Mouse (Mus musculus) MEL (cell line): ENCODE measurements around the gene Pigl. TPM values are rescaled to one million over a fixed set of nuclear protein-coding genes. Genes with fewer than 3 reads are reported as not detected.

Source experiments
- DNase-seq: peaks from one replicate; pipeline ENCODE4 v3.0.0; 2011; ENCODE audit warnings: low read depth, low spot score
- H3K27ac ChIP-seq: 2 replicates; pipeline ENCODE4 v1.5.1; 2012; ENCODE audit warnings: low read depth, mild to moderate bottlenecking, control low read depth, low read length, moderate library complexity; ENCODE audit not compliant: control insufficient read depth
- H3K27me3 ChIP-seq, 2 experiments: fragments of 150-350 bp in 1 of 2; sonication (generic) in 1 of 2; 2 replicates each; pipeline ENCODE4 v1.6.1; 2012; ENCODE audit warnings: low read length in 2 of 2, mild to moderate bottlenecking in 2 of 2, improper control_type of control experiment in 1 of 2, moderate library complexity in 1 of 2; ENCODE audit not compliant: insufficient read depth in 2 of 2, control insufficient read depth in 1 of 2
- H3K36me3 ChIP-seq, 2 experiments: 2 replicates each; pipeline ENCODE4 v1.6.1; 2012 to 2014; ENCODE audit warnings: low read length in 2 of 2, improper control_type of control experiment in 1 of 2, inconsistent platforms in 1 of 2, mild to moderate bottlenecking in 1 of 2; ENCODE audit not compliant: insufficient read depth in 2 of 2, control insufficient read depth in 1 of 2
- H3K4me1 ChIP-seq, 2 experiments: fragments of 150-350 bp in 1 of 2; sonication (generic) in 1 of 2; 2 replicates each; pipeline ENCODE4 v1.6.1; 2012; ENCODE audit warnings: low read length in 2 of 2, improper control_type of control experiment in 1 of 2, mild to moderate bottlenecking in 1 of 2; ENCODE audit not compliant: insufficient read depth in 2 of 2, control insufficient read depth in 1 of 2
- H3K4me3 ChIP-seq, 2 experiments: fragments of 150-350 bp in 1 of 2; sonication (generic) in 1 of 2; 2 replicates each; pipeline ENCODE4 v1.5.1; 2012; ENCODE audit warnings: low read depth in 2 of 2, low read length in 2 of 2, mild to moderate bottlenecking in 2 of 2, moderate library complexity in 2 of 2, control low read depth in 1 of 2, improper control_type of control experiment in 1 of 2; ENCODE audit not compliant: control insufficient read depth in 1 of 2, insufficient read depth in 1 of 2
- H3K79me2 ChIP-seq: 2 replicates; pipeline ENCODE4 v1.6.1; 2012; ENCODE audit warnings: mild to moderate bottlenecking, low read length, moderate library complexity; ENCODE audit not compliant: control insufficient read depth, poor library complexity, insufficient read depth
- H3K9ac ChIP-seq: 2 replicates; pipeline ENCODE4 v1.6.1; 2012; ENCODE audit warnings: low read depth, mild to moderate bottlenecking, control low read depth, low read length, moderate library complexity; ENCODE audit not compliant: control insufficient read depth, poor library complexity, severe bottlenecking
- H3K9me3 ChIP-seq: fragments of 150-350 bp; sonication (generic); replicated peaks from 2 replicates; pipeline ENCODE4 v1.6.1; 2012; ENCODE audit warnings: mild to moderate bottlenecking, low read length, improper control_type of control experiment, moderate library complexity; ENCODE audit not compliant: insufficient read depth
- BHLHE40 ChIP-seq: IDR thresholded peaks from 2 replicates; pipeline ENCODE4 v1.6.1; 2012; ENCODE audit warnings: low read depth, mild to moderate bottlenecking, inconsistent platforms, low read length, improper control_type of control experiment, borderline replicate concordance
- CHD1 ChIP-seq: IDR thresholded peaks from 2 replicates; pipeline ENCODE4 v1.6.1; 2012; ENCODE audit warnings: low read depth, mild to moderate bottlenecking, inconsistent platforms, low read length, improper control_type of control experiment
- CTCF ChIP-seq, 3 experiments: IDR thresholded peaks in 2 of 3; conservative IDR thresholded peaks in 1 of 3; 2 replicates each; pipeline ENCODE4 v1.5.1; 2011 to 2012; ENCODE audit warnings: low read length in 3 of 3, low read depth in 2 of 3, mild to moderate bottlenecking in 2 of 3, improper control_type of control experiment in 1 of 3, inconsistent platforms in 1 of 3, mixed read lengths in 1 of 3, moderate library complexity in 1 of 3; ENCODE audit not compliant: control insufficient read depth in 1 of 3, insufficient read depth in 1 of 3, poor library complexity in 1 of 3, severe bottlenecking in 1 of 3
- E2F4 ChIP-seq: IDR thresholded peaks from 2 replicates; pipeline ENCODE4 v1.6.1; 2011; ENCODE audit warnings: low read depth, low read length, improper control_type of control experiment, borderline replicate concordance
- ELF1 ChIP-seq: IDR thresholded peaks from 2 replicates; pipeline ENCODE4 v1.6.1; 2014; ENCODE audit warnings: low read depth, mild to moderate bottlenecking, inconsistent platforms, low read length, improper control_type of control experiment, moderate library complexity
- ETS1 ChIP-seq: IDR thresholded peaks from 2 replicates; pipeline ENCODE4 v1.6.1; 2012; ENCODE audit warnings: low read depth, mild to moderate bottlenecking, inconsistent platforms, low read length, improper control_type of control experiment, moderate library complexity
- HCFC1 ChIP-seq: IDR thresholded peaks from 2 replicates; pipeline ENCODE4 v1.6.1; 2012; ENCODE audit warnings: low read depth, mild to moderate bottlenecking, inconsistent platforms, low read length, improper control_type of control experiment, moderate library complexity
- JUND ChIP-seq: IDR thresholded peaks from 2 replicates; pipeline ENCODE4 v1.6.1; 2011; ENCODE audit warnings: low read depth, mild to moderate bottlenecking, improper control_type of control experiment, low read length
- KAT2A ChIP-seq: conservative IDR thresholded peaks from 2 replicates; pipeline ENCODE4 v1.6.1; 2012; ENCODE audit warnings: low read depth, low read length, improper control_type of control experiment, inconsistent platforms
- MAZ ChIP-seq: IDR thresholded peaks from 2 replicates; pipeline ENCODE4 v1.6.1; 2012; ENCODE audit warnings: low read depth, mild to moderate bottlenecking, inconsistent platforms, low read length, improper control_type of control experiment
- MEF2A ChIP-seq: IDR thresholded peaks from 2 replicates; pipeline ENCODE4 v1.6.1; 2014; ENCODE audit warnings: low read depth, mild to moderate bottlenecking, inconsistent platforms, low read length, improper control_type of control experiment; ENCODE audit not compliant: poor library complexity, insufficient replicate concordance, severe bottlenecking; ENCODE audit errors: extremely low read depth
- MXI1 ChIP-seq: IDR thresholded peaks from 2 replicates; pipeline ENCODE4 v1.6.1; 2011; ENCODE audit warnings: mild to moderate bottlenecking, low read depth, low read length, improper control_type of control experiment
- MYC ChIP-seq: IDR thresholded peaks from 2 replicates; pipeline ENCODE4 v1.6.1; 2011; ENCODE audit warnings: low read depth, mild to moderate bottlenecking, low read length, improper control_type of control experiment, moderate library complexity
- POLR2A ChIP-seq, 2 experiments: IDR thresholded peaks; 2 replicates each; pipeline ENCODE4 v1.6.1; 2011 to 2012; ENCODE audit warnings: low read length in 2 of 2, mild to moderate bottlenecking in 2 of 2, control low read depth in 1 of 2, improper control_type of control experiment in 1 of 2, low read depth in 1 of 2, moderate library complexity in 1 of 2; ENCODE audit not compliant: control insufficient read depth in 1 of 2, insufficient read depth in 1 of 2, poor library complexity in 1 of 2
- POLR2AphosphoS5 ChIP-seq: IDR thresholded peaks from 2 replicates; pipeline ENCODE4 v1.6.1; 2012; ENCODE audit warnings: low read depth, borderline replicate concordance, mild to moderate bottlenecking, inconsistent platforms, low read length, moderate library complexity, mixed read lengths
- SIN3A ChIP-seq: IDR thresholded peaks from 2 replicates; pipeline ENCODE4 v1.6.1; 2012; ENCODE audit warnings: low read length, improper control_type of control experiment, inconsistent platforms
- SMC3 ChIP-seq: IDR thresholded peaks from 2 replicates; pipeline ENCODE4 v1.6.1; 2011; ENCODE audit warnings: low read depth, low read length, improper control_type of control experiment
- TAL1 ChIP-seq: IDR thresholded peaks from 2 replicates; pipeline ENCODE4 v1.6.1; 2012; ENCODE audit warnings: mild to moderate bottlenecking, inconsistent platforms, low read length, moderate library complexity, mixed read lengths
- USF1 ChIP-seq: IDR thresholded peaks from 2 replicates; pipeline ENCODE4 v1.6.1; 2014; ENCODE audit warnings: low read depth, mild to moderate bottlenecking, inconsistent platforms, low read length, improper control_type of control experiment, moderate library complexity
- USF2 ChIP-seq, 2 experiments: IDR thresholded peaks; 2 replicates each; pipeline ENCODE4 v1.6.1; 2011 to 2012; ENCODE audit warnings: improper control_type of control experiment in 2 of 2, low read length in 2 of 2, borderline replicate concordance in 1 of 2, inconsistent platforms in 1 of 2, low read depth in 1 of 2, mild to moderate bottlenecking in 1 of 2; ENCODE audit not compliant: insufficient read depth in 1 of 2
- ZKSCAN1 ChIP-seq: IDR thresholded peaks from 2 replicates; pipeline ENCODE4 v1.6.1; 2012; ENCODE audit warnings: low read depth, mild to moderate bottlenecking, inconsistent platforms, low read length, improper control_type of control experiment, moderate library complexity
- ZMIZ1 ChIP-seq: IDR thresholded peaks from 2 replicates; pipeline ENCODE4 v1.6.1; 2012; ENCODE audit warnings: low read depth, mild to moderate bottlenecking, inconsistent platforms, low read length, improper control_type of control experiment, moderate library complexity
- polyA plus RNA-seq, 2 experiments: library from polyadenylated mRNA; stranded (reverse) in 1 of 2; unstranded in 1 of 2; fragments of >175 nt in 1 of 2; fragments of >200 nt in 1 of 2; gene quantifications; 2 replicates each; pipeline versions ENCODE4 v1.2.1 to v1.2.4; 2012; ENCODE audit warnings: low replicate concordance in 2 of 2, low read depth in 1 of 2; ENCODE audit not compliant: insufficient read length in 2 of 2, insufficient read depth in 1 of 2, missing spikeins in 1 of 2
- total RNA-seq: library from RNA; depleted of rRNA; stranded (reverse); fragments of 300-350 nt; gene quantifications from 2 replicates; pipeline ENCODE4 v1.2.3, GENCODE M21; 2012

The Pigl gene
- total and polyA plus RNA-seq, 3 experiments = 2.0 to 4.1 TPM; not detected in 1

DNA sequence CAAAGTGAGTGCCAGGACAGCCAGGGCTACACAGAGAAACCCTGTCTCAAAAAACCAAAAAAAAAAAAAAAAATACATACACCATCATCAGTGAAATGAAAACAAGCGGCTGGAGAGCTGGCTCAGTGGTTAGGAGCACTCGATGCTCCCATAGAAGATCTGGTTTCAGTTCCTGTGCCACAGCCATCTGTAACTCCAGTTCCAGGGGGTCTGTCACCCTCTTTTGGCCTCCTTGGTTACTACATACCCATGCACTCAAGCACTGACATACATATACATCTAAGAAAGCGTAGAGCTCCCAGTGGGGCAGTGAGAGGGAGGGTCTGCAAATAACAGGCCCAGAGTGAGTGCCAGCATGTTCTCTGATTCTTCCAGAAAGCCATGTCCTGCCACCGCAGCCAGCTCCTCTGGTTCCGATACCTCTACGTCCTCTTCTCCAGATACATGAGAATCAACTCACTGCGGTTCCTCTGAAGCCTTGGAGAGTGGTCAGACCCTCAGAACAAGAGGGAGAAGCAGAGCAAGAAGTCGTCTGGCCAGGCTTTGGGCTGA is 54.3 kb downstream of the Pigl start:
- H3K4me1 ChIP-seq = no peaks in the 10 kb centered on the region
- no peak overlapping the region for H3K4me3 ChIP-seq
- no peaks in the 10 kb centered on the region for H3K27me3 ChIP-seq
- H3K36me3 ChIP-seq = no peaks in the 10 kb centered on the region
- no peak overlapping the region for H3K27ac ChIP-seq
- TF ChIP-seq E2F4 (no peak), CTCF (IDR thresholded peaks at IDR 0.05 in 2 of 3, conservative IDR thresholded peaks at IDR 0.05 in 1 of 3; ENCODE audit: control insufficient read depth in 1 of 3, insufficient read depth in 1 of 3, low read depth in 2 of 3, low read length in 3 of 3, poor library complexity in 1 of 3, severe bottlenecking in 1 of 3) (no peak), MYC (no peak), USF2 (IDR thresholded peaks at IDR 0.05; ENCODE audit: borderline replicate concordance in 1 of 2, insufficient read depth in 1 of 2, low read depth in 1 of 2, low read length in 2 of 2) (no peak), SIN3A (no peak), ZMIZ1 (no peak), ELF1 (no peak), USF1 (no peak)
- no peak overlapping the region for H3K9ac ChIP-seq
- no peaks in the 10 kb centered on the region for H3K9me3 ChIP-seq
- no peak for DNase-seq
- H3K79me2 ChIP-seq = no peaks in the 10 kb centered on the region

DNA sequence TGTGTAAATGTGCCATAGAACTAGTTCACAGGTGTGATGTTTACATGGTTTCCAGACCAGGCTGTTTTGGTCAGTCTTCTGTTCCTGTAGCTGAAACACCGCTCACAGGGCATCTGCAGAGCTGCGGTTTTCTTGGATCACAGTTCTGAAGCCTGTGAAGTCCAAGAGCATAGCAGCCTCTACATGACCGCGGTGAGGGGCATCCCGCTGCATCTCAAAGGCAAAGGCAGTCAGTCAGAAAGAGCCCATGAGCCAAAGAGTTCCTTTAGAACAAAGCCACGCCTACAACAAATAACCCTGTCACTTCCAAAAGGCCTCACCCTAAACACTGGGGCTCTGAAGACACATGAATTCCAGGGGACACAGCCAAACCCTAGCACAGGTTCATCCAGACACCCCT is 55.1 kb downstream of the Pigl start:
- no peak overlapping the region for H3K27ac ChIP-seq
- TF ChIP-seq SMC3 (no peak), CTCF (IDR thresholded peaks at IDR 0.05 in 2 of 3, conservative IDR thresholded peaks at IDR 0.05 in 1 of 3; ENCODE audit: control insufficient read depth in 1 of 3, insufficient read depth in 1 of 3, low read depth in 2 of 3, low read length in 3 of 3, poor library complexity in 1 of 3, severe bottlenecking in 1 of 3) (no peak), ELF1 (no peak), USF1 (no peak), POLR2AphosphoS5 (no peak), USF2 (IDR thresholded peaks at IDR 0.05; ENCODE audit: borderline replicate concordance in 1 of 2, insufficient read depth in 1 of 2, low read depth in 1 of 2, low read length in 2 of 2) (no peak), ZKSCAN1 (no peak), MEF2A (no peak), JUND (no peak), MXI1 (no peak), ETS1 (no peak), CHD1 (no peak), SIN3A (no peak), MAZ (no peak), TAL1 (no peak), POLR2A (IDR thresholded peaks at IDR 0.05; ENCODE audit: control insufficient read depth in 1 of 2, insufficient read depth in 1 of 2, low read depth in 1 of 2, low read length in 2 of 2, poor library complexity in 1 of 2) (no peak), HCFC1 (no peak), BHLHE40 (no peak), KAT2A (no peak)
- no peak overlapping the region for H3K4me3 ChIP-seq
- H3K79me2 ChIP-seq = no peaks in the 10 kb centered on the region
- DNase-seq = no peak
- no peaks in the 10 kb centered on the region for H3K36me3 ChIP-seq
- no peak overlapping the region for H3K9ac ChIP-seq
- no peaks in the 10 kb centered on the region for H3K27me3 ChIP-seq
- no peaks in the 10 kb centered on the region for H3K4me1 ChIP-seq
- H3K9me3 ChIP-seq = no peaks in the 10 kb centered on the region
